Mouse (Mus musculus) layer of hippocampus, adult 9-10 months (tissue): ENCODE results near the gene Pttg1ip.

Experiments
- DNase-seq: peaks from one replicate; pipeline ENCODE4 v3.0.0; 2022; ENCODE audit warnings: low spot score

The Pttg1ip gene

GRCm38 (mm10) chr10:77645571-77645970, 64.1 kb downstream of the Pttg1ip start:
- DNase-seq = no peak

DNA sequence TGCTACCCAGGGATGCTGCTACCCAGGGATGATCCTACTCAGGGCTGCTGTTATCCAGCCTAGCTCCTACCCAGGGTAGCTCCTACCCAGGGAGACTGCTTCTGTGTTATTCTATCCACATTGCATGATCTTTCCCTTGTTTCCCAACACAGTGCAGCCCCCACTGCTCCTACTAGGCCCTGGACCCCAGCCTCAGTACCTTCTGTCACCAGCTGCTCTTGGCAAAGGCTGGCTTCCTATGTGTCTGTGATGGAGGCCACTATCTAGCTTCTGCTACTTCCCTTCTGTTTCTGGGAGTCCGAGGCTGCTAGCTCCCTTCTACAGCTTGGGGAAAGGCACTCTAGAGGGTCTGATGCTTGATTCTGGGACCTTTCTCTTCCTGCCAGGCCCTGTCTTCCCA, 65.9 kb downstream of the Pttg1ip start:
- DNase-seq = no peak

DNA sequence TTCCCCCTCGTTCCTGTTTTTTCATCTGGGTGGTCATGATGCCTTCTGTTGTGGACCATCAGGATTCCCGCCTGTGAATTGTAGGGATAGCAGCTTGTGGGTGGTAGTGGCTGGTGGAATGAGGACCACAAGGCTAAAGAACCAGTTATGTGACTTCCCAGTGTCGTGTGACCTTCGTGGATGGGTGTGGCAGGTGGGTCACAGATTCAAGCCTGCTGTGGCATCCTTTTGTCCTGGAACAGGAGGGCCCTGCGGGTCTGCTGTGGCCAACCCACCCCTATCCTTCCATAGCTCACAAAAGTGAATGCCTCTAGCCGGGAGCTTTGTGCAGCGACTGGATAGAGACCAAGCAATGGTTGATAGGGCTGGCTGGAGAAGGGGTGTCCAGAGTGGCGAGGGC, 66.4 kb downstream of the Pttg1ip start:
- DNase-seq = no peak
